Mouse (Mus musculus): ENCODE data around the gene AW011738. TPM values are rescaled to one million over a fixed set of nuclear protein-coding genes. Genes with fewer than 3 reads are reported as not detected.

AW011738 gene
- 10 to 100 TPM in 1 of 2 experiments, 1 to 10 TPM in 1; 9.7 to 12.1 TPM for total RNA-seq (2021)
- polyA plus RNA-seq (2012; rRNA removed) = 4.6 and 4.8 TPM in 2 replicates
- long read RNA-seq, partial matches to known transcripts = 0 of 5 reads
- long read RNA-seq, other reads (novel, unspliced or antisense) = 2 of 5 reads

GRCm38 (mm10) chr4:156203001-156203412 lies at the start of gene AW011738:
Gene AW011738 (plus strand): TSS chr4:156203304.
- under 1% methylated on average over 36 of the region's 39 CpGs for WGBS
- intact Hi-C loops (cut with DNase I) = loop anchor here (2.0 kb wide), 2 partner anchors 32 to 94 kb away; partner anchors contain the start of genes 9430015G10Rik and Plekhn1
- TF ChIP-seq CTCF (IDR thresholded peaks at IDR 0.05) (no peak), POLR2A (IDR thresholded peaks at IDR 0.05; ENCODE audit: insufficient read depth, low read depth, low read length) (peak; percentile 71; the same call in 1 of the 2 replicates), EP300 (IDR thresholded peaks at IDR 0.05; ENCODE audit: insufficient read depth, low read depth, low read length) (no peak)

GRCm38 (mm10) chr4:156154771-156155170 lies 48.3 kb upstream of the AW011738 start:
- intact Hi-C loops (cut with DNase I) = no loop called here
- no peak overlapping the region for H3K4me3 ChIP-seq
- no peak for DNase-seq

More at GRCm38 (mm10) chr4:156203001-156203412, at the start of gene AW011738:
- Histone ChIP-seq H3K36me3 (ENCODE audit: control insufficient read depth, insufficient read depth, low read length) (peaks cover 2% of the 10 kb centered on the region; the same call in 1 of the 2 replicates), H3K4me1 (ENCODE audit: control insufficient read depth, insufficient read depth, low read length) (peaks cover 18% of the 10 kb centered on the region), H3K27ac (peak within 1 kb of the TSS; percentile 91), H3K4me3 (peak within 1 kb of the TSS; percentile 80), H3K9ac (ENCODE audit: low read depth, low read length) (peak within 1 kb of the TSS; percentile 81), H3K79me2 (replicated peaks; ENCODE audit: control insufficient read depth, insufficient read depth, low read length) (no peaks in the 10 kb centered on the region), H3K27me3 (ENCODE audit: control insufficient read depth, insufficient read depth, low read length) (no peaks in the 10 kb centered on the region)
- DNase-seq = peak; percentile 83 to 87

GRCm38 (mm10) chr4:156166477-156166876 lies 36.6 kb upstream of the AW011738 start:
- intact Hi-C loops (cut with DNase I) = no loop called here
- TF ChIP-seq POLR2A (IDR thresholded peaks at IDR 0.05; ENCODE audit: insufficient read depth, low read depth, low read length) (no peak), EP300 (IDR thresholded peaks at IDR 0.05; ENCODE audit: insufficient read depth, low read depth, low read length) (no peak), CTCF (IDR thresholded peaks at IDR 0.05) (peak; percentile 8; the same call in 1 of the 2 replicates)
- WGBS = 84% methylated on average over 9 of the region's 9 CpGs
- H3K4me1 ChIP-seq (ENCODE audit: control insufficient read depth, insufficient read depth, low read length) = no peaks in the 10 kb centered on the region
- no peaks in the 10 kb centered on the region for H3K27me3 ChIP-seq (ENCODE audit: control insufficient read depth, insufficient read depth, low read length)
- no peak overlapping the region for H3K9ac ChIP-seq (ENCODE audit: low read depth, low read length)
- no peaks in the 10 kb centered on the region for H3K36me3 ChIP-seq (ENCODE audit: control insufficient read depth, insufficient read depth, low read length)
- no peak for DNase-seq
- H3K79me2 ChIP-seq (replicated peaks; ENCODE audit: control insufficient read depth, insufficient read depth, low read length) = no peaks in the 10 kb centered on the region
- H3K27ac ChIP-seq = no peak overlapping the region
- no peak overlapping the region for H3K4me3 ChIP-seq

More at GRCm38 (mm10) chr4:156154771-156155170, 48.3 kb upstream of the AW011738 start:
- Histone ChIP-seq H3K36me3 (ENCODE audit: control insufficient read depth, insufficient read depth, low read length) (no peaks in the 10 kb centered on the region), H3K9ac (ENCODE audit: low read depth, low read length) (no peak overlapping the region), H3K4me1 (ENCODE audit: control insufficient read depth, insufficient read depth, low read length) (no peaks in the 10 kb centered on the region), H3K27ac (no peak overlapping the region), H3K27me3 (ENCODE audit: control insufficient read depth, insufficient read depth, low read length) (no peaks in the 10 kb centered on the region), H3K79me2 (replicated peaks; ENCODE audit: control insufficient read depth, insufficient read depth, low read length) (no peaks in the 10 kb centered on the region)
- TF ChIP-seq EP300 (IDR thresholded peaks at IDR 0.05; ENCODE audit: insufficient read depth, low read depth, low read length) (no peak), CTCF (IDR thresholded peaks at IDR 0.05) (no peak), POLR2A (IDR thresholded peaks at IDR 0.05; ENCODE audit: insufficient read depth, low read depth, low read length) (no peak)
- WGBS = 95% methylated on average over 3 of the region's 3 CpGs

- WGBS = 92% methylated on average over 8 of the region's 8 CpGs
Measured at GRCm38 (mm10) chr4:156168611-156169010, 34.5 kb upstream of the AW011738 start.

GRCm38 (mm10) chr4:156169129-156169528 lies 34.0 kb upstream of the AW011738 start:
- Histone ChIP-seq H3K4me3 (no peak overlapping the region), H3K36me3 (ENCODE audit: control insufficient read depth, insufficient read depth, low read length) (no peaks in the 10 kb centered on the region), H3K79me2 (replicated peaks; ENCODE audit: control insufficient read depth, insufficient read depth, low read length) (no peaks in the 10 kb centered on the region), H3K4me1 (ENCODE audit: control insufficient read depth, insufficient read depth, low read length) (no peaks in the 10 kb centered on the region), H3K27ac (no peak overlapping the region), H3K9ac (ENCODE audit: low read depth, low read length) (no peak overlapping the region), H3K27me3 (ENCODE audit: control insufficient read depth, insufficient read depth, low read length) (no peaks in the 10 kb centered on the region)
- TF ChIP-seq EP300 (IDR thresholded peaks at IDR 0.05; ENCODE audit: insufficient read depth, low read depth, low read length) (no peak), POLR2A (IDR thresholded peaks at IDR 0.05; ENCODE audit: insufficient read depth, low read depth, low read length) (no peak), CTCF (IDR thresholded peaks at IDR 0.05) (no peak)
- WGBS = 93% methylated on average over 10 of the region's 10 CpGs
- no peak for DNase-seq
- intact Hi-C loops (cut with DNase I) = no loop called here

More at GRCm38 (mm10) chr4:156168611-156169010, 34.5 kb upstream of the AW011738 start:
- no peak overlapping the region for H3K9ac ChIP-seq (ENCODE audit: low read depth, low read length)
- DNase-seq = no peak
- H3K27me3 ChIP-seq (ENCODE audit: control insufficient read depth, insufficient read depth, low read length) = no peaks in the 10 kb centered on the region
- no peaks in the 10 kb centered on the region for H3K4me1 ChIP-seq (ENCODE audit: control insufficient read depth, insufficient read depth, low read length)
- H3K27ac ChIP-seq = no peak overlapping the region
- no peaks in the 10 kb centered on the region for H3K79me2 ChIP-seq (replicated peaks; ENCODE audit: control insufficient read depth, insufficient read depth, low read length)
- intact Hi-C loops (cut with DNase I) = no loop called here
- no peaks in the 10 kb centered on the region for H3K36me3 ChIP-seq (ENCODE audit: control insufficient read depth, insufficient read depth, low read length)
- TF ChIP-seq EP300 (IDR thresholded peaks at IDR 0.05; ENCODE audit: insufficient read depth, low read depth, low read length) (no peak), CTCF (IDR thresholded peaks at IDR 0.05) (no peak), POLR2A (IDR thresholded peaks at IDR 0.05; ENCODE audit: insufficient read depth, low read depth, low read length) (no peak)
- H3K4me3 ChIP-seq = no peak overlapping the region

- Histone ChIP-seq H3K36me3 (ENCODE audit: control insufficient read depth, insufficient read depth, low read length) (no peaks in the 10 kb centered on the region), H3K4me3 (no peak overlapping the region), H3K79me2 (replicated peaks; ENCODE audit: control insufficient read depth, insufficient read depth, low read length) (no peaks in the 10 kb centered on the region), H3K27me3 (ENCODE audit: control insufficient read depth, insufficient read depth, low read length) (no peaks in the 10 kb centered on the region), H3K4me1 (ENCODE audit: control insufficient read depth, insufficient read depth, low read length) (no peaks in the 10 kb centered on the region), H3K27ac (no peak overlapping the region; the same call in 1 of the 2 replicates), H3K9ac (ENCODE audit: low read depth, low read length) (no peak overlapping the region)
- 72% methylated on average over 11 of the region's 11 CpGs for WGBS
- peak; percentile 64; the same call in 1 of the 2 replicates for TF ChIP-seq EP300 (IDR thresholded peaks at IDR 0.05; ENCODE audit: insufficient read depth, low read depth, low read length)
- no peak for TF ChIP-seq POLR2A (IDR thresholded peaks at IDR 0.05; ENCODE audit: insufficient read depth, low read depth, low read length)
- no peak for TF ChIP-seq CTCF (IDR thresholded peaks at IDR 0.05)
- intact Hi-C loops (cut with DNase I) = loop anchor here (5.0 kb wide), 1 partner anchor 45 kb away; the partner anchor contains the start of gene Perm1
- DNase-seq = peak; percentile 60 to 80
Measured at GRCm38 (mm10) chr4:156171828-156172227, 31.3 kb upstream of the AW011738 start.
